Mouse (Mus musculus) forebrain, embryonic 12.5 days (tissue): ENCODE measurements around the gene Gkn2. TPM values are rescaled to one million over a fixed set of nuclear protein-coding genes. Genes with fewer than 3 reads are reported as not detected.

Experiments
- ATAC-seq: fragments of 200-750 bp; cut with Nextera tagmentation; 2 replicates; pipeline ENCODE4 v1.8.0; 2017; ENCODE audit warnings: moderate TSS enrichment; ENCODE audit not compliant: low FRiP score
- H3K27ac ChIP-seq: fragments of 300-500 bp; sonication (generic); 2 replicates; pipeline ENCODE4 v1.5.1; 2016; ENCODE audit warnings: mild to moderate bottlenecking
- H3K27me3 ChIP-seq: fragments of 300-500 bp; sonication (generic); 2 replicates; pipeline ENCODE4 v1.6.1; 2016; ENCODE audit warnings: mild to moderate bottlenecking
- H3K36me3 ChIP-seq: fragments of 300-500 bp; sonication (generic); replicated peaks from 2 replicates; pipeline ENCODE4 v1.6.1; 2016; ENCODE audit warnings: mild to moderate bottlenecking
- H3K4me1 ChIP-seq: fragments of 300-500 bp; sonication (generic); 2 replicates; pipeline ENCODE4 v1.6.1; 2016
- H3K4me2 ChIP-seq: fragments of 300-500 bp; sonication (generic); 2 replicates; pipeline ENCODE4 v1.6.1; 2016; ENCODE audit warnings: mild to moderate bottlenecking, moderate library complexity
- H3K4me3 ChIP-seq: fragments of 300-500 bp; sonication (generic); replicated peaks from 2 replicates; pipeline ENCODE4 v1.5.1; 2016; ENCODE audit warnings: mild to moderate bottlenecking
- H3K9ac ChIP-seq: fragments of 300-500 bp; sonication (generic); 2 replicates; pipeline ENCODE4 v1.6.1; 2016; ENCODE audit warnings: mild to moderate bottlenecking
- H3K9me3 ChIP-seq: fragments of 300-500 bp; sonication (generic); 2 replicates; pipeline ENCODE4 v1.6.1; 2016
- WGBS: fragments of 180-500 bp; shearing (Covaris S2); methylation state at CpG from one replicate; pipeline ENCODE4 v1.1.7; 2016; 5-methylcytosine and 5-hydroxymethylcytosine counted together
- polyA plus RNA-seq: library from polyadenylated mRNA; unstranded; fragments of >200 nt; fragmentation: Nextera tagmentation; extraction: Ambion mirVana; gene quantifications from 2 replicates; pipeline ENCODE4 v1.2.1, GENCODE M21; 2016

The Gkn2 gene
- polyA plus RNA-seq, 1 experiment from 2014 or later: not detected

- ATAC-seq: no peak
- Histone ChIP-seq H3K9me3 (no peaks in the 10 kb centered on the region), H3K4me1 (0 out of 2 replicates have a peak, but pooled peaks cover 3% of the 10 kb centered on the region), H3K9ac (no peak overlapping the region), H3K36me3 (no peaks in the 10 kb centered on the region), H3K27ac (no peak overlapping the region), H3K4me3 (no peak overlapping the region), H3K27me3 (no peaks in the 10 kb centered on the region), H3K4me2 (no peak overlapping the region)
- WGBS: 88% methylated on average over 7 of the region's 7 CpGs
Measured at GRCm38 (mm10) chr6:87422304-87422703, 49.1 kb downstream of the Gkn2 start.

DNA sequence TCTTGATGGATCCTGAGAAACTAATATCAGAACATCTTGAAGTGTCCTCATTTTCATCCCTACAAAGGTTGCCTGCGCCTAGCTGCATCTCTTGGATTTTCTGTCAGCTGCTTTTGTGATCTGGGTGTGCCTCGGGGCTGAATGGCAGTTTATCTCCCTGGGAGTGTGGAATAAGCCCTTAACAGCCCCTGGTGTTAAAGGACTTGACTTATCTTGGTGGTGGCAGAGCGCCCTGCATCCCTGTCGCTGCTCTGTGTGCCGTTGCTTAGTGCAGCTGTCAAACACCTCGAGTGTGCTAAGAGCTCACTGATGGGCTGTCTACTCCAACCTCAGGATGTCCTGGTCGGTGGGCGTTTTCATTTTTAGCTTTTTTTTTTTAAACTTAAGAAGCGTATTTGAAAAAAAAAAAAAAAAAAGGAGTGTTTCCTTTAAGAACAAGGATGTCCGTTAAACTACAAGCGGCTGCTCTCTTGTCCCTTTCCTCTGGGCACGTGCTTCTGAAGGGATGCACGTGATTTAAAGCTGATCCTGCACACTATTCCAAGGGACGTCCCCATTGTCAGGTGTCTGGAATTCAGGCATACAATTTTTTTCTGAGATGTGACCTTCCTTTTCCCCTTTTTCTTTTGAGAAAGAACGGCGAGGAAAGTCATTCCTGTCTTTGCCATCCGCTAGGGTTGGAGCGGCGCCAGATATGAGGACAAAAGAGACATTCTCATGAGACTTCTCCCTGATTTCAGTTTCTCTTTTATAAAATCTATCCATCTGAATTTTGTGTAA lies 51.1 kb downstream of the Gkn2 start:
- Histone ChIP-seq H3K4me1 (0 out of 2 replicates have a peak, but pooled peaks cover 7% of the 10 kb centered on the region), H3K4me2 (no peak overlapping the region)
- WGBS: 69% methylated on average over 19 of the region's 19 CpGs

GRCm38 (mm10) chr6:87426954-87427353 lies 53.8 kb downstream of the Gkn2 start:
- no peaks in the 10 kb centered on the region for H3K9me3 ChIP-seq
- 0 out of 2 replicates have a peak, but pooled peaks cover 7% of the 10 kb centered on the region for H3K4me1 ChIP-seq
- H3K4me3 ChIP-seq: no peak overlapping the region
- no peak overlapping the region for H3K27ac ChIP-seq
- H3K36me3 ChIP-seq: no peaks in the 10 kb centered on the region
- 80% methylated on average over 5 of the region's 5 CpGs for WGBS
- ATAC-seq: no peak
- H3K27me3 ChIP-seq: no peaks in the 10 kb centered on the region
- H3K4me2 ChIP-seq: no peak overlapping the region
- H3K9ac ChIP-seq: no peak overlapping the region

More for the DNA sequence above, 51.1 kb downstream of the Gkn2 start:
- ATAC-seq: no peak
- H3K27me3 ChIP-seq: no peaks in the 10 kb centered on the region
- H3K9me3 ChIP-seq: no peaks in the 10 kb centered on the region
- H3K36me3 ChIP-seq: no peaks in the 10 kb centered on the region
- H3K4me3 ChIP-seq: no peak overlapping the region
- no peak overlapping the region for H3K9ac ChIP-seq
- H3K27ac ChIP-seq: no peak overlapping the region

DNA sequence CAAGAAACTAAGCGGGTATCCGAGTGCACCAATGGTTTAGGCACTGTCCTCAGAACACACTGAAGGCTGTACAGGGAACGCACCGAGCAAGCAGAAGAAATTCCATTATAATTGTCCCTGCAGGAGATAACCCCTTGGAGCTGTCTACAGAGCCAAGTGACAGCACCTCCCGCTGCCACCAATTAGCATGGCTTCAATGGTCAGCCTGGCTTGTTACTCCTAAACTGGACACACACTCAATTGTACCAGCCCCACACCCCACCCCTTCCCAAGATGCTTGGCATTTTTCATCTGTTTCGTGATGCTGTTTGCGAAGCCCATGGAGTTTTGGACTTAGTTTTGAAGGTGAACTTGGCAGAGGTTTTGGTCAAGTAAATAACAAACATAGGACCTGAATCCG lies 54.5 kb downstream of the Gkn2 start:
- ATAC-seq: no peak
- Histone ChIP-seq H3K9ac (no peak overlapping the region), H3K9me3 (no peaks in the 10 kb centered on the region), H3K4me3 (no peak overlapping the region), H3K27ac (no peak overlapping the region), H3K4me1 (0 out of 2 replicates have a peak, but pooled peaks cover 7% of the 10 kb centered on the region), H3K27me3 (no peaks in the 10 kb centered on the region), H3K36me3 (no peaks in the 10 kb centered on the region), H3K4me2 (no peak overlapping the region)
- 35% methylated on average over 8 of the region's 8 CpGs for WGBS

- H3K36me3 ChIP-seq: no peaks in the 10 kb centered on the region
- H3K27me3 ChIP-seq: no peaks in the 10 kb centered on the region
- no peak for ATAC-seq
- no peak within 1 kb of the TSS for H3K9ac ChIP-seq
- H3K27ac ChIP-seq: no peak within 1 kb of the TSS
- no peak within 1 kb of the TSS for H3K4me2 ChIP-seq
- H3K4me1 ChIP-seq: 0 out of 2 replicates have a peak, but pooled peaks cover 7% of the 10 kb centered on the region
- 74% methylated on average over 7 of the region's 7 CpGs for WGBS
- H3K4me3 ChIP-seq: no peak within 1 kb of the TSS
- H3K9me3 ChIP-seq: no peaks in the 10 kb centered on the region
Measured at GRCm38 (mm10) chr6:87428487-87429044, 55.4 kb downstream of the Gkn2 start, which contains the start of gene Bmp10. TSS of gene Bmp10 (plus strand) at chr6:87428994.

Other genes starting within 250 kb of the Gkn2 start
- 4.2 and 4.3 TPM in 2 replicates for gene Antxr1, start 37.5 kb upstream of the Gkn2 start, polyA plus RNA-seq
- gene Gkn1, start 22.4 kb upstream of the Gkn2 start, polyA plus RNA-seq: not detected in 2 replicates
- gene Gkn3, start 15.6 kb downstream of the Gkn2 start, polyA plus RNA-seq: 0.31 TPM in 1 of 2 replicates, not detected in the other
- gene Bmp10, start 55.6 kb downstream of the Gkn2 start, polyA plus RNA-seq: not detected in 2 replicates
- 1.4 and 1.6 TPM in 2 replicates for gene Arhgap25, start 159.9 kb downstream of the Gkn2 start, polyA plus RNA-seq
- 6.6 and 6.9 TPM in 2 replicates for gene Prokr1, start 217.4 kb downstream of the Gkn2 start, polyA plus RNA-seq